Mouse (Mus musculus): ENCODE results near the gene Cpsf3. TPM values are rescaled to one million over a fixed set of nuclear protein-coding genes. Genes with fewer than 3 reads are reported as not detected.

Cpsf3 gene
- polyA plus RNA-seq, 2 experiments = 23.2 to 39.3 TPM

DNA sequence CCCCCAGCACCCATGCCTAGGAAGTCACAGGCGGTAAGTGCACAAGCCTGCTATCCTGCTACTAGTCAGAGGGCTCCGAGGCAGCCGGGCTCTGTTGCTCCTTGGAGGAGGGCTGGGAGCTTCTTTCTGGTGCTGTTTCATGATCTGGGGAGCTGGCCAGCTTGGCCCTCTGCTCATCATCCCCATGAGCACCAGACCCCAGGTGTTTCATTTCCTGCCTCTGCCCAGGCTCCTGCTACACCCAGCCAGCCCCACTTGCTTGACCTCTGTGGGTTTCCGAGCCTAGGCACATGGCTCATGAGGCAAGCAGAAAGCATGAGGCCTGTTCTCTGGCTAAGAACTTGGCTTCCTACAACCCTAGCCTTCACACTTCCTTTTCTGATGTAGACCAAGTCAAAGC is 19.7 kb upstream of the Cpsf3 start:
- no peak for DNase-seq (ENCODE audit: low read depth in 3 of 3, low spot score in 3 of 3)
- 78% methylated on average over 4 of the region's 4 CpGs for WGBS (ENCODE audit: insufficient replicate concordance)
- Histone ChIP-seq H3K4me1 (replicated peaks; ENCODE audit: control insufficient read depth in 2 of 2, insufficient read depth in 2 of 2, low read length in 1 of 2) (peaks cover 0 to 10% of the 10 kb centered on the region in 2 experiments; a peak in 2 of 4 replicates), H3K9ac (replicated peaks) (no peak overlapping the region), H3K27me3 (ENCODE audit: control insufficient read depth, insufficient read depth, low read length) (no peaks in the 10 kb centered on the region), H3K36me3 (replicated peaks; ENCODE audit: control insufficient read depth, insufficient read depth, low read depth) (no peaks in the 10 kb centered on the region; the same call in 1 of the 2 replicates), H3K4me2 (ENCODE audit: low read depth) (no peak overlapping the region), H3K4me3 (ENCODE audit: insufficient read depth in 1 of 2, low read depth in 2 of 2, low read length in 2 of 2) (no peak overlapping the region), H3K9me3 (ENCODE audit: control insufficient read depth, low read length) (no peaks in the 10 kb centered on the region), H3K27ac (no peak overlapping the region)
- TF ChIP-seq EP300 (IDR thresholded peaks at IDR 0.05; ENCODE audit: low read depth) (no peak), CTCF (IDR thresholded peaks at IDR 0.05; ENCODE audit: low read depth) (no peak)
- no peak for ATAC-seq (ENCODE audit: insufficient read depth)

DNA sequence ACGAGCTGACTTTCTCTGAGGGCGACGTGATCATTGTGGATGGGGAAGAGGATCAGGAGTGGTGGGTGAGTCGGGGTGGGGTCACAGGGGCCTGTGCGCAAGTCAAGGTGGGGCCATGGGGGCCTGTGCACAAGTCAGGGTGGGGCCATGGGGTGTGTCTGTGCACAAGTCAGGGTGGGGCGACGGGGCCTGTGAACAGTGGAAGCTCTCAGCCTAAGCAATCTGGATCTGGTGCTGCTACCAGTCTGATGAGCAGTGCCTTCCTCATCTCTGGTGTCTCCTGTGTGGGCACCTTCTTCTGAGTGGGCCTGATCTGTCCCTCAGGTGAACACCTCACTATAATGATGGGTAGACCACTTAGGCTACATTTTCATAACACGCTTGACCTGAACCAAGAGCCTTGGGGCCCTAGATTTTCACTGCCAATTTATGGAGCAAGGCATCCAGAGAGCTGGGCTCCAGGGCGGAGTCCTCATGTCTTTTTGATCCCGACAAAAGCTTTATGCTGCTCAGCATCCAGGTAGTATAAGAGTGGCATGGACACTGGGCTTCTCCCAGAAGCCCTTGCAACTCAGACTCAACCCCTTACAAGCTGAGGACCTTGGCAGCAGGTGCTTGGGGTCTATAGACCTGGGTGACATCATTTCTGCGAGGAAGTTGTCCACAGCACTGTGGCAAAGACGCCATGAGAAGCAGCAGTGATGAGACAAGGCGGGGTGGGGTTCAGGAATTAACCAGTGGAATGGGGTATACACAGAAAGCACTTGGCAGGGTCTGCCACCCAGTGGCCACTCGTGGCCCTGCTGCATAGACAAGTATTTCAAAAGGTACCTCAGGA is 19.0 kb upstream of the Cpsf3 start:
- DNase-seq (ENCODE audit: low read depth in 3 of 3, low spot score in 3 of 3) (no peak), ATAC-seq (ENCODE audit: insufficient read depth) (peak; percentile 48; the same call in 1 of the 2 replicates)
- TF ChIP-seq EP300 (IDR thresholded peaks at IDR 0.05; ENCODE audit: low read depth) (no peak), CTCF (IDR thresholded peaks at IDR 0.05; ENCODE audit: low read depth) (peak; percentile 78)
- Histone ChIP-seq H3K27ac (no peak overlapping the region), H3K27me3 (ENCODE audit: control insufficient read depth, insufficient read depth, low read length) (no peaks in the 10 kb centered on the region), H3K9ac (replicated peaks) (no peak overlapping the region), H3K4me1 (replicated peaks; ENCODE audit: control insufficient read depth in 2 of 2, insufficient read depth in 2 of 2, low read length in 1 of 2) (peaks cover 0 to 10% of the 10 kb centered on the region in 2 experiments; a peak in 2 of 4 replicates), H3K9me3 (ENCODE audit: control insufficient read depth, low read length) (no peaks in the 10 kb centered on the region), H3K4me2 (ENCODE audit: low read depth) (no peak overlapping the region), H3K4me3 (ENCODE audit: insufficient read depth in 1 of 2, low read depth in 2 of 2, low read length in 2 of 2) (no peak overlapping the region), H3K36me3 (replicated peaks; ENCODE audit: control insufficient read depth, insufficient read depth, low read depth) (no peaks in the 10 kb centered on the region; the same call in 1 of the 2 replicates)
- WGBS (ENCODE audit: insufficient replicate concordance) = 50% methylated on average over 14 of the region's 14 CpGs

DNA sequence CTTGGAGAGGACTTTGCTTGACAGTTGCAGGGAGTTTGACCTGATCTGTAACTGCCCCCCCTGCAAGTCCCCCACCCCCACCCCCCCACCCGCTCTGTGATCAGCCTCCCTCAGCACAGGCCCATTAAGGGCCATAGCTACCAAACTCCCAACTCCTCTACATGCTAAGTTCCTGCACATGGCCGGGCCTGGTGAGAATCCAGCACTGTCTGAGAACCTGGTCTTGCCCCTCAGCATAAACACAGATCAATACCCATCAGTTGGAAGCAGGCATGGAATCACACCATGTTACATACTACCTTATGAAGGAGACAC is 18.4 kb upstream of the Cpsf3 start:
- Histone ChIP-seq H3K9me3 (ENCODE audit: control insufficient read depth, low read length) (no peaks in the 10 kb centered on the region), H3K36me3 (replicated peaks; ENCODE audit: control insufficient read depth, insufficient read depth, low read depth) (no peaks in the 10 kb centered on the region; the same call in 1 of the 2 replicates), H3K27ac (no peak overlapping the region), H3K4me3 (ENCODE audit: insufficient read depth in 1 of 2, low read depth in 2 of 2, low read length in 2 of 2) (no peak overlapping the region), H3K4me1 (replicated peaks; ENCODE audit: control insufficient read depth in 2 of 2, insufficient read depth in 2 of 2, low read length in 1 of 2) (peaks cover 0 to 10% of the 10 kb centered on the region in 2 experiments; a peak in 2 of 4 replicates), H3K4me2 (ENCODE audit: low read depth) (no peak overlapping the region), H3K9ac (replicated peaks) (no peak overlapping the region), H3K27me3 (ENCODE audit: control insufficient read depth, insufficient read depth, low read length) (no peaks in the 10 kb centered on the region)
- no peak for DNase-seq (ENCODE audit: low read depth in 3 of 3, low spot score in 3 of 3)
- 60% methylated on average over 2 of the region's 2 CpGs for WGBS (ENCODE audit: insufficient replicate concordance)
- peak; percentile 12; the same call in 1 of the 2 replicates for ATAC-seq (ENCODE audit: insufficient read depth)
- TF ChIP-seq CTCF (IDR thresholded peaks at IDR 0.05; ENCODE audit: low read depth) (no peak), EP300 (IDR thresholded peaks at IDR 0.05; ENCODE audit: low read depth) (no peak)

DNA sequence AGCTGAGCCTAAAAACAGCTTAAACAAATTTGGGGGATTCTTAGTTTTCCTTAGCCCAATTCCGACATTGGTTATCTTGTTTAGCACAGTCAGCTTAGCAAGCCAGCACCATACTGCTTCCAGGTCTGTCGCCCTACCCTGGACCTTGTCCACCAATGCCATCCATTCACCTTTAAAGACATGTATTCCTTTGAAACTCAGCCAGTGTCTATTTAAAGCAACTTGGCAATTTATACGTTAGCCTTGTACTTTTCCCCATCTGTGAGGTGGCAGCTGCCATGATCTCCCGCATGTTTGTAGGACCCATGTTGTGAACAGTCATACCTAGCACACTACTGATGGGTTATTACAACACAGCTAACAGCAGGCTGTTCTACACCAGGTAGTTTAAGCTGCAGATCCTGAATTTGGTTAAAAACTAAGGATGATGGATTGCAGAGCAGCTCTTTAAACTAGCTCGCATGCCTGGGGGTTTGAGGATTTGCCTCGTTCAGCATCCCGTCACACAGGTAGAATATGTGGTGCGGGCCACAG is 17.0 kb upstream of the Cpsf3 start:
- Histone ChIP-seq H3K9me3 (ENCODE audit: control insufficient read depth, low read length) (no peaks in the 10 kb centered on the region), H3K27me3 (ENCODE audit: control insufficient read depth, insufficient read depth, low read length) (no peaks in the 10 kb centered on the region), H3K4me3 (ENCODE audit: insufficient read depth in 1 of 2, low read depth in 2 of 2, low read length in 2 of 2) (no peak overlapping the region), H3K4me2 (ENCODE audit: low read depth) (no peak overlapping the region), H3K4me1 (replicated peaks; ENCODE audit: control insufficient read depth in 2 of 2, insufficient read depth in 2 of 2, low read length in 1 of 2) (peaks cover 0 to 10% of the 10 kb centered on the region in 2 experiments; a peak in 2 of 4 replicates), H3K9ac (replicated peaks) (no peak overlapping the region), H3K36me3 (replicated peaks; ENCODE audit: control insufficient read depth, insufficient read depth, low read depth) (no peaks in the 10 kb centered on the region; the same call in 1 of the 2 replicates), H3K27ac (no peak overlapping the region)
- WGBS (ENCODE audit: insufficient replicate concordance) = 86% methylated on average over 8 of the region's 8 CpGs
- DNase-seq (ENCODE audit: low read depth in 3 of 3, low spot score in 3 of 3) (no peak), ATAC-seq (ENCODE audit: insufficient read depth) (no peak)
- TF ChIP-seq EP300 (IDR thresholded peaks at IDR 0.05; ENCODE audit: low read depth) (no peak), CTCF (IDR thresholded peaks at IDR 0.05; ENCODE audit: low read depth) (no peak)

DNA sequence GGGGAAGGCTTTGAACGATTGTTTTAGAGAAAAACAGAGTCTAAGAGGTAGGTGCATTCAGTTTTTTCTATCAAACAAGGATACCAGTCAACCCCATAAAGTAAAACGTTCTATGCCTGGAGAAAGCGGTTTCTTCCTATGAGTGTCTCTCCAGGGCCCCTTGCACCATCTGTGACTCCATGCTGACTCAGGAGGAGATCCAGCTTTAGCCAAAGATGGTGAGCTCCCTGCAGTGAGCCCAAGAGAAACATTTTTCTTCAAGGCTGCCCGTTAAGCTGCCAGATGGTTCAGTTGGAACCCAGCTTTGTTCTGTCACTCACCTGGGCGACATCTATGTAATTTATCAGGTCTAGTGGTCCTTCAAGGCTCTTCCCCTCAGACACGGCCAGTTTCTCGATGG is 10.7 kb upstream of the Cpsf3 start:
- 70% methylated on average over 7 of the region's 7 CpGs for WGBS (ENCODE audit: insufficient replicate concordance)
- Histone ChIP-seq H3K4me3 (ENCODE audit: insufficient read depth in 1 of 2, low read depth in 2 of 2, low read length in 2 of 2) (no peak overlapping the region), H3K4me2 (ENCODE audit: low read depth) (no peak overlapping the region), H3K4me1 (replicated peaks; ENCODE audit: control insufficient read depth in 2 of 2, insufficient read depth in 2 of 2, low read length in 1 of 2) (no peaks in the 10 kb centered on the region), H3K27ac (no peak overlapping the region), H3K9me3 (ENCODE audit: control insufficient read depth, low read length) (no peaks in the 10 kb centered on the region), H3K36me3 (replicated peaks; ENCODE audit: control insufficient read depth, insufficient read depth, low read depth) (no peaks in the 10 kb centered on the region; the same call in 1 of the 2 replicates), H3K9ac (replicated peaks) (no peak overlapping the region), H3K27me3 (ENCODE audit: control insufficient read depth, insufficient read depth, low read length) (no peaks in the 10 kb centered on the region)
- ATAC-seq (ENCODE audit: insufficient read depth) = no peak
- no peak for DNase-seq (ENCODE audit: low read depth in 3 of 3, low spot score in 3 of 3)
- TF ChIP-seq EP300 (IDR thresholded peaks at IDR 0.05; ENCODE audit: low read depth) = no peak
- TF ChIP-seq CTCF (IDR thresholded peaks at IDR 0.05; ENCODE audit: low read depth) = no peak
